Mouse (Mus musculus): Measurements from ENCODE around the gene AC161166.1.
"Not testable (repeated sequence)": the region's sequence is repeated elsewhere in the genome, so short reads cannot be mapped to it uniquely, and the experiment has no call there.

The AC161166.1 gene

GRCm38 (mm10) chr7:24485481-24485880 is 26.8 kb downstream of the AC161166.1 start:
- DNase-seq (ENCODE audit: low read depth): no peak

- not testable (repeated sequence) for DNase-seq (ENCODE audit: low read depth)
Measured at GRCm38 (mm10) chr7:24483291-24483690, 29.0 kb downstream of the AC161166.1 start.

GRCm38 (mm10) chr7:24482208-24483020 is 29.8 kb downstream of the AC161166.1 start:
- no peak for DNase-seq (ENCODE audit: low read depth)

- DNase-seq (ENCODE audit: low read depth): peak; percentile 85
Measured at GRCm38 (mm10) chr7:24481474-24482207, 30.6 kb downstream of the AC161166.1 start, which contains the start of gene Cadm4. Cadm4 (plus strand) TSS chr7:24482023.

GRCm38 (mm10) chr7:24480986-24481473 is 31.2 kb downstream of the AC161166.1 start:
- DNase-seq (ENCODE audit: low read depth): no peak

GRCm38 (mm10) chr7:24480121-24480941 is 31.9 kb downstream of the AC161166.1 start:
- no peak for DNase-seq (ENCODE audit: low read depth)

GRCm38 (mm10) chr7:24479685-24480084 is 32.6 kb downstream of the AC161166.1 start:
- no peak for DNase-seq (ENCODE audit: low read depth)

- DNase-seq (ENCODE audit: low read depth): no peak
Measured at GRCm38 (mm10) chr7:24478911-24479310, 33.3 kb downstream of the AC161166.1 start.

- DNase-seq (ENCODE audit: low read depth): no peak
Measured at GRCm38 (mm10) chr7:24476856-24477255, 35.4 kb downstream of the AC161166.1 start.

- DNase-seq (ENCODE audit: low read depth): no peak
Measured at GRCm38 (mm10) chr7:24476338-24476737, 35.9 kb downstream of the AC161166.1 start.

- DNase-seq (ENCODE audit: low read depth): no peak
Measured at GRCm38 (mm10) chr7:24474811-24475506, 37.3 kb downstream of the AC161166.1 start.

GRCm38 (mm10) chr7:24473913-24474529 is 38.2 kb downstream of the AC161166.1 start:
- peak; percentile 79 for DNase-seq (ENCODE audit: low read depth)

- peak; percentile 76 for DNase-seq (ENCODE audit: low read depth)
Measured at GRCm38 (mm10) chr7:24472937-24473336, 39.3 kb downstream of the AC161166.1 start.

- DNase-seq (ENCODE audit: low read depth): peak; percentile 24
Measured at GRCm38 (mm10) chr7:24472442-24472841, 39.8 kb downstream of the AC161166.1 start.

- no peak for DNase-seq (ENCODE audit: low read depth)
Measured at GRCm38 (mm10) chr7:24470356-24470755, 41.9 kb downstream of the AC161166.1 start.

- peak; percentile 67 for DNase-seq (ENCODE audit: low read depth)
Measured at GRCm38 (mm10) chr7:24469126-24469525, 43.1 kb downstream of the AC161166.1 start.

- no peak for DNase-seq (ENCODE audit: low read depth)
Measured at GRCm38 (mm10) chr7:24467886-24468285, 44.4 kb downstream of the AC161166.1 start.

- no peak for DNase-seq (ENCODE audit: low read depth)
Measured at GRCm38 (mm10) chr7:24466835-24467234, 45.4 kb downstream of the AC161166.1 start.

GRCm38 (mm10) chr7:24462388-24463319 is 49.6 kb downstream of the AC161166.1 start, which contains the start of gene Plaur:
Plaur (plus strand) TSS chr7:24462484.
- no peak for DNase-seq (ENCODE audit: low read depth)

Measured in induced T-regulatory cell, adult 2 months (primary cell).